Mouse (Mus musculus) lung, postnatal 0 days (tissue): ENCODE measurements around the gene Olfr1417.

Experiments used
- CTCF ChIP-seq: IDR thresholded peaks from 2 replicates; pipeline ENCODE4 v1.5.1; 2016; ENCODE audit warnings: antibody characterized with exemption, mild to moderate bottlenecking
- EP300 ChIP-seq: IDR thresholded peaks from 2 replicates; pipeline ENCODE4 v1.6.1; 2016; ENCODE audit warnings: antibody characterized with exemption, mild to moderate bottlenecking, control low read depth

GRCm38 (mm10) chr19:11846333-11846732 lies 7.3 kb upstream of the Olfr1417 start:
- TF ChIP-seq CTCF (no peak), EP300 (no peak)
